Mouse (Mus musculus) testis, adult 2 months (tissue): ENCODE results near the gene Thy1.

Source experiments
- CTCF ChIP-seq: fragments of 200-500 bp; IDR thresholded peaks from 2 replicates; pipeline ENCODE4 v1.5.1; 2012; ENCODE audit warnings: low read depth, mild to moderate bottlenecking, inconsistent platforms, low read length, moderate library complexity; ENCODE audit not compliant: control insufficient read depth, insufficient read depth, insufficient replicate concordance
- POLR2A ChIP-seq: fragments of 200-500 bp; IDR thresholded peaks from 2 replicates; pipeline ENCODE4 v1.6.1; 2012; ENCODE audit warnings: low read depth, mild to moderate bottlenecking, inconsistent platforms, low read length, moderate library complexity; ENCODE audit not compliant: control insufficient read depth

DNA sequence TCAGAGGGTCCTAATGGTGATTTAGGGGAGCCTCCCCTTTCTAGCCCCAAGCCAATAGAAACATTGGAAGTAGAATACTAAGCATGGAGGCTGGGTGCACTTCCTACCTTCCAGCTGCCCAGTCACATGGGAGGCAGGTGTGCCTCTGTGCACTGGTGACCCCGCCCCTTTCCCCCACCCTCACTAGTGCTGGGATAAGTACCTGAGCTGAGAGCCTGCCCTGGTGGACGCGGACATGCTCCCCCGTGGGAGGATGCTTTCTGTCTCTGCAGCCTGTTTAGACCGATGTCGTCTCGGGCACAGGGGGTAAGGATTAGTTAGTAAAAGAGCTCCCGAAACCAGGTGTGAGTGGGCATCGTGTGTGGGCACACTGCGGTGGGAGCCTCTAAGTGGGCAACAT is 43.8 kb downstream of the Thy1 start:
- TF ChIP-seq CTCF (no peak), POLR2A (no peak)
